In the genomic region with DNA sequence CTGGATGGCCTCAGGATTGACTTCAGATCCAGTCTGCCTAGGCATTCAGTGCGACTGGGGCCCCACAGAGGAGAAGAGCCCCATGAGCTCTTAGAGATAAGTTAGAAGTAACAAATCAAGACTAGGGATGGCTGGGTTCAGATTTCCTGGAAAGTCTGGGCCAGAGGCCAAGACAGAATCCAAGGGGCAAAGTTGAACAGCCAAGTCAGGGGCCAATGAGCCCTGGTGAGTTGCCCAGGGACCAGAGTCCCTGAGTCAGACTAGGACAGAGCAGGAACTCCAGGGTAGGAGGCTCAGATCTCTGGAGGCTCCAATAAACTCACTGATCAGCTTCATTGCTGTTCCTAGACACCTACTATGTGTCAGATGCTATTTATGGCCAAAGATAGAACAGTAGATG, we compare ENCODE assay signal across 17 mouse cellular contexts.
A peak's percentile ranks its signal among the peaks of the same experiment; 100 is the strongest.
DNase-seq lines count a peak whose midpoint lies in the region; ATAC-seq and TF ChIP-seq lines count a peak whose summit lies in the region.
"Had no signal": no experiment of that assay in that cellular context is flagged by ENCODE, and none has a peak within 500 bp of the region (broad histone marks: within the 10 kb centered on the region; RNA-seq: fewer than 3 reads in every experiment).

No protein-coding gene starts in this region.

- DNase-seq in adrenal gland, adult 2 months = peak; percentile 56
- no peak for DNase-seq in adrenal gland, postnatal 4 days (ENCODE audit: low spot score in 2 of 2)
- peak; percentile 68 for DNase-seq in NIH3T3 (ENCODE audit: low read depth)
- DNase-seq in kidney, adult 18-20 months = peak; percentile 86
- DNase-seq in kidney, postnatal 25 days = peak; percentile 87 to 92
- DNase-seq in layer of hippocampus, adult 2 months (ENCODE audit: low spot score in 2 of 2) = no peak
- no peak for DNase-seq in left cerebral cortex, adult 8-10 months (ENCODE audit: low spot score in 2 of 2)
- DNase-seq: cerebellum, adult 9-11 months; layer of hippocampus, adult 9-11 months; liver, embryonic 13.5 days; lung, postnatal 14 days; right cerebral cortex, adult 18-20 months had no signal

- H3K4me2 ChIP-seq in hindbrain, embryonic 16.5 days (ENCODE audit: low read length) = no peak overlapping the region
- H3K4me2 ChIP-seq: hindbrain, embryonic 15.5 days; liver, embryonic 13.5 days; neural tube, embryonic 13.5 days had no signal

- no peak overlapping the region for H3K27ac ChIP-seq in layer of hippocampus, adult 2 months
- H3K27ac ChIP-seq in hindbrain, embryonic 16.5 days (ENCODE audit: low read depth, low read length) = no peak overlapping the region
- H3K27ac ChIP-seq: hindbrain, embryonic 15.5 days; liver, embryonic 13.5 days; midbrain, embryonic 10.5 days; neural tube, embryonic 13.5 days had no signal

- H3K27me3 ChIP-seq in hindbrain, embryonic 16.5 days (replicated peaks; ENCODE audit: control insufficient read depth, insufficient read depth, low read length) = no peaks in the 10 kb centered on the region
- H3K27me3 ChIP-seq: hindbrain, embryonic 15.5 days; liver, embryonic 13.5 days had no signal

- H3K36me3 ChIP-seq in hindbrain, embryonic 16.5 days (ENCODE audit: control insufficient read depth, insufficient read depth, low read length) = no peaks in the 10 kb centered on the region
- H3K36me3 ChIP-seq: hindbrain, embryonic 15.5 days; liver, embryonic 13.5 days; midbrain, embryonic 10.5 days; neural tube, embryonic 13.5 days had no signal

- WGBS in hindbrain, embryonic 16.5 days = 74% methylated on average over 1 of the region's 1 CpGs

- H3K4me3 ChIP-seq in layer of hippocampus, adult 2 months = no peak overlapping the region
- no peak overlapping the region for H3K4me3 ChIP-seq in hindbrain, embryonic 16.5 days (ENCODE audit: low read length)
- H3K4me3 ChIP-seq: hindbrain, embryonic 15.5 days; liver, embryonic 13.5 days; midbrain, embryonic 10.5 days; neural tube, embryonic 13.5 days had no signal

- no peak for TF ChIP-seq CTCF in layer of hippocampus, adult 2 months (conservative IDR thresholded peaks at IDR 0.05)

- H3K4me1 ChIP-seq in hindbrain, embryonic 16.5 days (ENCODE audit: control insufficient read depth, insufficient read depth, low read depth, low read length) = peaks cover 3% of the 10 kb centered on the region

- no peak for ATAC-seq in hindbrain, embryonic 16.5 days
- ATAC-seq: forebrain, embryonic 14.5 days had no signal

- no peaks in the 10 kb centered on the region for H3K9me3 ChIP-seq in hindbrain, embryonic 16.5 days (ENCODE audit: control insufficient read depth, low read length)
- H3K9me3 ChIP-seq: hindbrain, embryonic 15.5 days; liver, embryonic 13.5 days; midbrain, embryonic 10.5 days; neural tube, embryonic 13.5 days had no signal

- H3K9ac ChIP-seq in hindbrain, embryonic 16.5 days (ENCODE audit: low read depth, low read length) = no peak overlapping the region
- H3K9ac ChIP-seq: hindbrain, embryonic 15.5 days; liver, embryonic 13.5 days; neural tube, embryonic 13.5 days had no signal

Comparison
In these comparisons a context has a peak if more than half of its experiments do, and no peak if none do; other contexts are left out.
1. DNase-seq: peak in adrenal gland, adult 2 months (single experiment), NIH3T3 (single experiment), kidney, adult 18-20 months (single experiment) and kidney, postnatal 25 days (2 of 2); none in adrenal gland, postnatal 4 days (0 of 2), layer of hippocampus, adult 2 months (0 of 2) and left cerebral cortex, adult 8-10 months (0 of 2).